Mouse (Mus musculus): ENCODE data around the gene Magi3. TPM values are rescaled to one million over a fixed set of nuclear protein-coding genes. Genes with fewer than 3 reads are reported as not detected.
A peak's percentile ranks its signal among the peaks of the same experiment; 100 is the strongest.

Gene Magi3
- polyA plus RNA-seq, 1 experiment from 2014 or later: 4.8 TPM

- 14% methylated on average over 11 of the region's 11 CpGs for WGBS
- Histone ChIP-seq H3K27me3 (ENCODE audit: control insufficient read depth, insufficient read depth, low read depth, low read length) (no peaks in the 10 kb centered on the region), H3K4me3 (ENCODE audit: low read depth, low read length) (peak overlapping the region; percentile 74), H3K4me2 (ENCODE audit: low read length) (peak overlapping the region; percentile 61), H3K27ac (ENCODE audit: low read length) (peak overlapping the region; percentile 55; the same call in 1 of the 2 replicates), H3K9ac (ENCODE audit: low read depth, low read length) (no peak overlapping the region), H3K9me3 (replicated peaks; ENCODE audit: control insufficient read depth, low read length, poor library complexity, severe bottlenecking) (no peaks in the 10 kb centered on the region), H3K4me1 (ENCODE audit: control insufficient read depth, insufficient read depth, low read length) (peaks cover 8% of the 10 kb centered on the region), H3K36me3 (ENCODE audit: control insufficient read depth, insufficient read depth, low read length) (no peaks in the 10 kb centered on the region)
- no peak for ATAC-seq
Observed at GRCm38 (mm10) chr3:104221156-104221555, 982 bp upstream of the Magi3 start.

GRCm38 (mm10) chr3:104219531-104220294 is 461 bp downstream of the Magi3 start:
- Histone ChIP-seq H3K27ac (ENCODE audit: low read length) (peak overlapping the region; percentile 95), H3K4me1 (ENCODE audit: control insufficient read depth, insufficient read depth, low read length) (peaks cover 8% of the 10 kb centered on the region), H3K4me3 (ENCODE audit: low read depth, low read length) (peak overlapping the region; percentile 74), H3K27me3 (ENCODE audit: control insufficient read depth, insufficient read depth, low read depth, low read length) (no peaks in the 10 kb centered on the region), H3K4me2 (ENCODE audit: low read length) (peak overlapping the region; percentile 62), H3K36me3 (ENCODE audit: control insufficient read depth, insufficient read depth, low read length) (no peaks in the 10 kb centered on the region), H3K9ac (ENCODE audit: low read depth, low read length) (peak overlapping the region; percentile 90), H3K9me3 (replicated peaks; ENCODE audit: control insufficient read depth, low read length, poor library complexity, severe bottlenecking) (no peaks in the 10 kb centered on the region)
- ATAC-seq: peak; percentile 60
- under 1% methylated on average over 81 of the region's 107 CpGs for WGBS

GRCm38 (mm10) chr3:104218926-104219325 is 1.2 kb downstream of the Magi3 start:
- WGBS: under 1% methylated on average over 15 of the region's 15 CpGs
- Histone ChIP-seq H3K36me3 (ENCODE audit: control insufficient read depth, insufficient read depth, low read length) (no peaks in the 10 kb centered on the region), H3K9me3 (replicated peaks; ENCODE audit: control insufficient read depth, low read length, poor library complexity, severe bottlenecking) (no peaks in the 10 kb centered on the region), H3K27me3 (ENCODE audit: control insufficient read depth, insufficient read depth, low read depth, low read length) (no peaks in the 10 kb centered on the region), H3K4me3 (ENCODE audit: low read depth, low read length) (peak overlapping the region; percentile 74), H3K4me2 (ENCODE audit: low read length) (peak overlapping the region; percentile 62), H3K9ac (ENCODE audit: low read depth, low read length) (peak overlapping the region; percentile 90), H3K27ac (ENCODE audit: low read length) (peak overlapping the region; percentile 25; the same call in 1 of the 2 replicates), H3K4me1 (ENCODE audit: control insufficient read depth, insufficient read depth, low read length) (peaks cover 8% of the 10 kb centered on the region)
- peak; percentile 15; the same call in 1 of the 2 replicates for ATAC-seq

- no peak for ATAC-seq
- Histone ChIP-seq H3K9ac (ENCODE audit: low read depth, low read length) (no peak overlapping the region), H3K9me3 (replicated peaks; ENCODE audit: control insufficient read depth, low read length, poor library complexity, severe bottlenecking) (no peaks in the 10 kb centered on the region), H3K27ac (ENCODE audit: low read length) (no peak overlapping the region), H3K4me2 (ENCODE audit: low read length) (no peak overlapping the region), H3K4me1 (ENCODE audit: control insufficient read depth, insufficient read depth, low read length) (no peaks in the 10 kb centered on the region), H3K4me3 (ENCODE audit: low read depth, low read length) (no peak overlapping the region), H3K27me3 (ENCODE audit: control insufficient read depth, insufficient read depth, low read depth, low read length) (no peaks in the 10 kb centered on the region), H3K36me3 (ENCODE audit: control insufficient read depth, insufficient read depth, low read length) (no peaks in the 10 kb centered on the region)
- WGBS: 90% methylated on average over 2 of the region's 2 CpGs
Observed at GRCm38 (mm10) chr3:104189823-104190222, 30.4 kb downstream of the Magi3 start.

- WGBS: 95% methylated on average over 1 of the region's 1 CpGs
- Histone ChIP-seq H3K27me3 (ENCODE audit: control insufficient read depth, insufficient read depth, low read depth, low read length) (no peaks in the 10 kb centered on the region), H3K27ac (ENCODE audit: low read length) (no peak overlapping the region), H3K9ac (ENCODE audit: low read depth, low read length) (no peak overlapping the region), H3K4me2 (ENCODE audit: low read length) (no peak overlapping the region), H3K4me3 (ENCODE audit: low read depth, low read length) (no peak overlapping the region), H3K36me3 (ENCODE audit: control insufficient read depth, insufficient read depth, low read length) (no peaks in the 10 kb centered on the region), H3K9me3 (replicated peaks; ENCODE audit: control insufficient read depth, low read length, poor library complexity, severe bottlenecking) (no peaks in the 10 kb centered on the region), H3K4me1 (ENCODE audit: control insufficient read depth, insufficient read depth, low read length) (no peaks in the 10 kb centered on the region)
- ATAC-seq: no peak
Observed at GRCm38 (mm10) chr3:104189234-104189633, 30.9 kb downstream of the Magi3 start.

GRCm38 (mm10) chr3:104184270-104184669 is 35.9 kb downstream of the Magi3 start:
- no peak overlapping the region for H3K4me2 ChIP-seq (ENCODE audit: low read length)
- H3K9me3 ChIP-seq (replicated peaks; ENCODE audit: control insufficient read depth, low read length, poor library complexity, severe bottlenecking): no peaks in the 10 kb centered on the region
- H3K4me3 ChIP-seq (ENCODE audit: low read depth, low read length): no peak overlapping the region
- H3K36me3 ChIP-seq (ENCODE audit: control insufficient read depth, insufficient read depth, low read length): no peaks in the 10 kb centered on the region
- no peak overlapping the region for H3K27ac ChIP-seq (ENCODE audit: low read length)
- no peak overlapping the region for H3K9ac ChIP-seq (ENCODE audit: low read depth, low read length)
- WGBS: 96% methylated on average over 2 of the region's 2 CpGs
- no peaks in the 10 kb centered on the region for H3K4me1 ChIP-seq (ENCODE audit: control insufficient read depth, insufficient read depth, low read length)
- H3K27me3 ChIP-seq (ENCODE audit: control insufficient read depth, insufficient read depth, low read depth, low read length): no peaks in the 10 kb centered on the region
- no peak for ATAC-seq

GRCm38 (mm10) chr3:104183656-104184055 is 36.5 kb downstream of the Magi3 start:
- no peak overlapping the region for H3K4me2 ChIP-seq (ENCODE audit: low read length)
- no peak overlapping the region for H3K9ac ChIP-seq (ENCODE audit: low read depth, low read length)
- H3K27me3 ChIP-seq (ENCODE audit: control insufficient read depth, insufficient read depth, low read depth, low read length): no peaks in the 10 kb centered on the region
- no peak overlapping the region for H3K27ac ChIP-seq (ENCODE audit: low read length)
- ATAC-seq: no peak
- no peaks in the 10 kb centered on the region for H3K36me3 ChIP-seq (ENCODE audit: control insufficient read depth, insufficient read depth, low read length)
- no peaks in the 10 kb centered on the region for H3K4me1 ChIP-seq (ENCODE audit: control insufficient read depth, insufficient read depth, low read length)
- WGBS: 88% methylated on average over 2 of the region's 2 CpGs
- no peaks in the 10 kb centered on the region for H3K9me3 ChIP-seq (replicated peaks; ENCODE audit: control insufficient read depth, low read length, poor library complexity, severe bottlenecking)
- H3K4me3 ChIP-seq (ENCODE audit: low read depth, low read length): no peak overlapping the region

- H3K36me3 ChIP-seq (ENCODE audit: control insufficient read depth, insufficient read depth, low read length): no peaks in the 10 kb centered on the region
- no peak overlapping the region for H3K27ac ChIP-seq (ENCODE audit: low read length)
- H3K9me3 ChIP-seq (replicated peaks; ENCODE audit: control insufficient read depth, low read length, poor library complexity, severe bottlenecking): no peaks in the 10 kb centered on the region
- no peak overlapping the region for H3K4me2 ChIP-seq (ENCODE audit: low read length)
- no peak for ATAC-seq
- no peak overlapping the region for H3K4me3 ChIP-seq (ENCODE audit: low read depth, low read length)
- no peaks in the 10 kb centered on the region for H3K27me3 ChIP-seq (ENCODE audit: control insufficient read depth, insufficient read depth, low read depth, low read length)
- no peak overlapping the region for H3K9ac ChIP-seq (ENCODE audit: low read depth, low read length)
- H3K4me1 ChIP-seq (ENCODE audit: control insufficient read depth, insufficient read depth, low read length): no peaks in the 10 kb centered on the region
Observed at GRCm38 (mm10) chr3:104182711-104183110, 37.5 kb downstream of the Magi3 start.

- Histone ChIP-seq H3K4me3 (ENCODE audit: low read depth, low read length) (no peak overlapping the region), H3K36me3 (ENCODE audit: control insufficient read depth, insufficient read depth, low read length) (no peaks in the 10 kb centered on the region), H3K4me2 (ENCODE audit: low read length) (no peak overlapping the region), H3K27me3 (ENCODE audit: control insufficient read depth, insufficient read depth, low read depth, low read length) (no peaks in the 10 kb centered on the region), H3K27ac (ENCODE audit: low read length) (no peak overlapping the region), H3K4me1 (ENCODE audit: control insufficient read depth, insufficient read depth, low read length) (no peaks in the 10 kb centered on the region), H3K9me3 (replicated peaks; ENCODE audit: control insufficient read depth, low read length, poor library complexity, severe bottlenecking) (no peaks in the 10 kb centered on the region), H3K9ac (ENCODE audit: low read depth, low read length) (no peak overlapping the region)
- no peak for ATAC-seq
- 86% methylated on average over 3 of the region's 3 CpGs for WGBS
Observed at GRCm38 (mm10) chr3:104161347-104161746, 58.8 kb downstream of the Magi3 start.
